Mouse (Mus musculus): ENCODE measurements around the gene Pik3r1. TPM values are rescaled to one million over a fixed set of nuclear protein-coding genes. Genes with fewer than 3 reads are reported as not detected.
A peak's percentile ranks its signal among the peaks of the same experiment; 100 is the strongest.

The Pik3r1 gene
- polyA plus RNA-seq (2015; fragmentation: Nextera tagmentation; extraction: Ambion mirVana), result 18.0 and 20.7 TPM in 2 replicates

DNA sequence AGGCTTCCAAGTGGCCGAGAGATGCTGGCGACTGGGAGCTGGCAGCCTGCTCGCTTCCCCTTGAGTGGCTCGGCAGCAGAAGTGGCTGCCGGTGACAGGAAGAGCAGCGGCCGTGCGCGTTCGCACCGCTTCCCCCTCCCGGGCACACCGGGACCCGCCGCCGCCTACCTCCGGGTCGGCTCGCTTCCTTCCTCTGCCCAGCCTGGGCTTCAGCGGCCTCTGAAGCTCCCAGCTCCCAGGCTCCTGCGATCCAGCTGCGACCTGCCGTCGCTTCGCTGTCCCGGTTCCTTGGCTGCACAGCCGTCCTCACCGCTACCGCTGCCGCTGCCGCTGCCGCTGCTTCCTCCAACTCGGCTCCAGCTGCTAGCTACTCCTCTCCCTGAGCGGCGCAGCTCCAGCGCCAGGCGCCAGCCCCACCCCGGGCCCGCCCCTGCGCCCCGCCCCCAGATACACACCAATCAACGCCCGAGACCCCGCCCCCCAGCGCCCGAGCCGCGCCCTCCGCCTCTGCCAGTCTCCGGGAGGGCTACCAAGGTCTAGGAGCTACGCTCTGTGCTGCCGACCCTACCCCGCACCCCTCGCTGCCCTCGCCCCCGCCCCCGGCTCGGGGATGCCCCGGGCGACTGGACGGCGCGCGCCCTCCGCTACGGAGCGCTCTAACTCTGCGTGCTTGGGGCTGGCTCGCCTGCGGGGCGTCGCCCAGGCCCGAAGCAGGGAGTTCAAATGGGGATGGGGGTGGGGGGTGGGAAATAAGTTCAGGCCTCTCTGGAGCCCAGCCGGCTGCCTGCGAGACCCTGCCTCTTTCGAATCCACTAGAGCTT lies at the start of gene Pik3r1:
TSS of gene Pik3r1 (minus strand) at position 409 of the 821 bp plus-strand sequence.
- H3K9ac ChIP-seq, result peak within 1 kb of the TSS; percentile 93
- H3K27me3 ChIP-seq, result no peaks in the 10 kb centered on the region
- peak within 1 kb of the TSS; percentile 79 for H3K4me3 ChIP-seq (replicated peaks)
- peak; percentile 90 for DNase-seq
- H3K27ac ChIP-seq, result peak within 1 kb of the TSS; percentile 88
- H3K9me3 ChIP-seq (replicated peaks), result no peaks in the 10 kb centered on the region
- H3K4me2 ChIP-seq, result peak within 1 kb of the TSS; percentile 99
- H3K4me1 ChIP-seq (replicated peaks), result peaks cover 68% of the 10 kb centered on the region
- H3K36me3 ChIP-seq, result no peaks in the 10 kb centered on the region
- WGBS (ENCODE audit: insufficient replicate concordance), result 1% methylated on average over 67 of the region's 76 CpGs
- peak; percentile 95 for ATAC-seq (ENCODE audit: low read depth)

GRCm38 (mm10) chr13:101813267-101813900 lies 45.4 kb upstream of the Pik3r1 start:
- Histone ChIP-seq H3K27me3 (no peaks in the 10 kb centered on the region), H3K27ac (no peak overlapping the region), H3K4me1 (replicated peaks) (no peaks in the 10 kb centered on the region), H3K9ac (no peak overlapping the region), H3K36me3 (no peaks in the 10 kb centered on the region), H3K4me3 (replicated peaks) (no peak overlapping the region), H3K9me3 (replicated peaks) (no peaks in the 10 kb centered on the region), H3K4me2 (no peak overlapping the region)
- no peak for DNase-seq
- ATAC-seq (ENCODE audit: low read depth), result no peak
- 66% methylated on average over 10 of the region's 10 CpGs for WGBS (ENCODE audit: insufficient replicate concordance)

- H3K4me2 ChIP-seq, result no peak overlapping the region
- WGBS (ENCODE audit: insufficient replicate concordance), result 64% methylated on average over 5 of the region's 5 CpGs
- no peak overlapping the region for H3K4me3 ChIP-seq (replicated peaks)
Observed at GRCm38 (mm10) chr13:101812341-101812740, 44.3 kb upstream of the Pik3r1 start.

GRCm38 (mm10) chr13:101811882-101812281 lies 43.9 kb upstream of the Pik3r1 start:
- no peaks in the 10 kb centered on the region for H3K9me3 ChIP-seq (replicated peaks)
- no peak overlapping the region for H3K4me2 ChIP-seq
- no peak overlapping the region for H3K27ac ChIP-seq
- H3K9ac ChIP-seq, result no peak overlapping the region
- ATAC-seq (ENCODE audit: low read depth), result no peak
- 54% methylated on average over 9 of the region's 9 CpGs for WGBS (ENCODE audit: insufficient replicate concordance)
- DNase-seq, result no peak
- no peaks in the 10 kb centered on the region for H3K4me1 ChIP-seq (replicated peaks)
- H3K4me3 ChIP-seq (replicated peaks), result no peak overlapping the region
- no peaks in the 10 kb centered on the region for H3K36me3 ChIP-seq
- no peaks in the 10 kb centered on the region for H3K27me3 ChIP-seq

More at GRCm38 (mm10) chr13:101812341-101812740, 44.3 kb upstream of the Pik3r1 start:
- H3K9ac ChIP-seq, result no peak overlapping the region
- no peak overlapping the region for H3K27ac ChIP-seq
- no peak for DNase-seq
- ATAC-seq (ENCODE audit: low read depth), result no peak
- no peaks in the 10 kb centered on the region for H3K4me1 ChIP-seq (replicated peaks)
- H3K27me3 ChIP-seq, result no peaks in the 10 kb centered on the region
- H3K36me3 ChIP-seq, result no peaks in the 10 kb centered on the region
- no peaks in the 10 kb centered on the region for H3K9me3 ChIP-seq (replicated peaks)

DNA sequence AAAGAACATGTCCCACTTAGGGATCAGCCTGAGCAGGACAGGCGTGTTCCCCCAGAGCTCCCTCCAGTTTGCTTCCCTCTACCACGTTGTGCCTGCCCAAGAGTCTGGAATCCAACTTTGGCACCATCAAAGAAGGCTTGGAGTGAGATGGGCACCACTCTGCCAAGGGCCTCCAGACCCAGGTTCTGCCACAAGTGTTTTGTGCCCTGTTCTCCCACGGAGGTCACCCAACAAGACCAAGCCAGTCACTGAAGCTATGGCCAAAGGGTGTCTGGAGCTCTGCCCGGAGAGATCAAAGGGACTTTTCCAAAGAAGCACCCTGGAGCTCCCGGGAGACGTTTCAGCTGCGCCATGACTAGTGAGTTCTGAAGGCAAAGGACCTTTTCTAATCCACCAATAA lies 42.6 kb upstream of the Pik3r1 start:
- Histone ChIP-seq H3K4me1 (replicated peaks) (0 out of 2 replicates have a peak, but pooled peaks cover 2% of the 10 kb centered on the region), H3K9me3 (replicated peaks) (no peaks in the 10 kb centered on the region), H3K27ac (no peak overlapping the region), H3K36me3 (no peaks in the 10 kb centered on the region), H3K9ac (no peak overlapping the region), H3K4me3 (replicated peaks) (no peak overlapping the region), H3K27me3 (no peaks in the 10 kb centered on the region), H3K4me2 (no peak overlapping the region)
- 71% methylated on average over 7 of the region's 7 CpGs for WGBS (ENCODE audit: insufficient replicate concordance)
- ATAC-seq (ENCODE audit: low read depth) (no peak), DNase-seq (no peak)

GRCm38 (mm10) chr13:101809796-101810195 lies 41.8 kb upstream of the Pik3r1 start:
- H3K4me3 ChIP-seq (replicated peaks), result no peak overlapping the region
- H3K9ac ChIP-seq, result no peak overlapping the region
- ATAC-seq (ENCODE audit: low read depth) (no peak), DNase-seq (no peak)
- no peak overlapping the region for H3K4me2 ChIP-seq
- H3K4me1 ChIP-seq (replicated peaks), result peaks cover 5% of the 10 kb centered on the region; the same call in 1 of the 2 replicates
- H3K27ac ChIP-seq, result no peak overlapping the region
- H3K9me3 ChIP-seq (replicated peaks), result no peaks in the 10 kb centered on the region
- H3K36me3 ChIP-seq, result no peaks in the 10 kb centered on the region
- WGBS (ENCODE audit: insufficient replicate concordance), result 75% methylated on average over 3 of the region's 3 CpGs
- H3K27me3 ChIP-seq, result 0 out of 2 replicates have a peak, but pooled peaks cover 2% of the 10 kb centered on the region

- 12% methylated on average over 3 of the region's 3 CpGs for WGBS (ENCODE audit: insufficient replicate concordance)
- Histone ChIP-seq H3K4me2 (no peak overlapping the region), H3K27me3 (peaks cover 40% of the 10 kb centered on the region), H3K36me3 (no peaks in the 10 kb centered on the region), H3K9me3 (replicated peaks) (no peaks in the 10 kb centered on the region), H3K4me3 (replicated peaks) (no peak overlapping the region), H3K9ac (no peak overlapping the region), H3K27ac (no peak overlapping the region), H3K4me1 (replicated peaks) (peaks cover 11% of the 10 kb centered on the region; the same call in 1 of the 2 replicates)
- ATAC-seq (ENCODE audit: low read depth), result no peak
- no peak for DNase-seq
Observed at GRCm38 (mm10) chr13:101805559-101806091, 37.6 kb upstream of the Pik3r1 start.

DNA sequence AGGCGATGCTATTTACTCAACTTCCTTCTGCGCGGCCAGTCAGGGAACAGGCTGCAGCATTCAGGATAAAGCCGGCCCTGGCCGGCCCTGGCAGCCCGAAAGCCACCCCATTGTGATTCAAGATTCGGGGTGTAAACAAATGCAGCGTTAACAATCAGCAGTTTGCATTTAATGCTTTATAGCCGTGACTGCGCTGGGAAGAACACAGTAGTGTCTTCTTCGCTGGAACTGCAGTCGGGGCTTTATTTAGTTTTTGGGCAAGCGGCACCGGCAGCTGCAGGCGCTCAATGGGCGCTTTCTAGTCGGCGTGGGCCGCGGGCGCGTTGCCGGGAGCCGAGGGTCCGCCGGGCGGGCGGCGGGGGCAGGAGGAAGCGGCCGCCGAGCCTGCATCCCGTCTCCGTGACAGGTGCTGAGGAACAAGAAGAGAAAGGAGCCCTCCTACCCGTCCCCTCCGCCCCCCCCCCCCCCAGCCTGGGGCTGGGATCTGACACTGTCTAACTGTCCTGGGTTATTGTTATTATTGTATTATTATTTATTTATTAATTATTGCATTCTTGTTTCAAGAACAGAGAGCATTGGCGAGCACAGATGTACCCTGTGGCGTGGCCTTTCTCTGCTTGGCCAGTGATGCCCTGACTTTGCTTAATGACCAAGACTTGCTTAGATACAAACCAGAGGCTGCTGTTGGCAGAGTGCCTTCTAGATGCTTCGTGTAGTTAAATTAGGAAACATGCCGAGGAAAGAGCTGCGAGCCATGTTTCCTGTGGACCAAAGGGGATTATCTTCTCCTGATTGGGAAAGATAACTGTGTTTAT lies 33.6 kb upstream of the Pik3r1 start:
- peak overlapping the region; percentile 53; the same call in 1 of the 2 replicates for H3K9ac ChIP-seq
- no peak overlapping the region for H3K27ac ChIP-seq
- 0 out of 2 replicates have a peak, but pooled peaks have one; percentile 26 for ATAC-seq (ENCODE audit: low read depth)

GRCm38 (mm10) chr13:101800833-101801371 lies 32.9 kb upstream of the Pik3r1 start:
- Histone ChIP-seq H3K9ac (no peak overlapping the region), H3K4me2 (peak overlapping the region; percentile 64), H3K27me3 (peaks cover 57% of the 10 kb centered on the region), H3K36me3 (no peaks in the 10 kb centered on the region), H3K27ac (no peak overlapping the region), H3K4me3 (replicated peaks) (peak overlapping the region; percentile 50), H3K4me1 (replicated peaks) (peaks cover 22% of the 10 kb centered on the region), H3K9me3 (replicated peaks) (no peaks in the 10 kb centered on the region)
- no peak for ATAC-seq (ENCODE audit: low read depth)
- 43% methylated on average over 10 of the region's 10 CpGs for WGBS (ENCODE audit: insufficient replicate concordance)
- DNase-seq, result no peak

More for the DNA sequence above, 33.6 kb upstream of the Pik3r1 start:
- DNase-seq, result peak; percentile 14
- H3K4me2 ChIP-seq, result peak overlapping the region; percentile 64
- H3K4me3 ChIP-seq (replicated peaks), result peak overlapping the region; percentile 50
- peaks cover 22% of the 10 kb centered on the region for H3K4me1 ChIP-seq (replicated peaks)
- H3K36me3 ChIP-seq, result no peaks in the 10 kb centered on the region
- no peaks in the 10 kb centered on the region for H3K9me3 ChIP-seq (replicated peaks)
- peaks cover 57% of the 10 kb centered on the region for H3K27me3 ChIP-seq
- WGBS (ENCODE audit: insufficient replicate concordance), result 4% methylated on average over 41 of the region's 41 CpGs

DNA sequence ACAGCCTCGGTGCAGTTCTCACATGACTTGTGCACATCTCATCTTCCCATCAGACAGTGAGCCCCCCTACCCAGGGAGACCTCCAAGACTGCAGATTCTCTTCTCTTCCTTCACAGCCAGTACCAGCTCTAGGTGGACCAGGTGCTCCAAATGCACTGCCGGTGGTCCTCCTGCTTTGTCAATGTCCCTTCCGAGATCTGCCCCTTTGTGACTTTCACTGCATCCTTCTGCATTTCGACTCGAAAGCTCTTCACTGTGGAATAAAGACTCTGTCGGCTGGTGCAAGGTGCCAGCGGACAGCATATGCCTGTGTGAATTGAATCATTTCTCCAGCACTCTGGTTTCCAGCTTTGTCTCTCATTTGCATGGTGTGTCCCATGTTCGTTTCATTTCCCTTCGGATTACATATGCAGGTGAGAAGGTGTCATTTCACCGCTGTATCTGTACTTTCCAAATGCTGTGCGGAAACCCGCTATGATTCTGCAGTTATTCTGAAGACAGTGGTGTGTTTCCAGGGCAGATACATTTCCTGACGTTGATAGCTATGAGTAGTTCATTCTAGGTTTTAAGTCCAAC lies 32.1 kb upstream of the Pik3r1 start:
- no peaks in the 10 kb centered on the region for H3K36me3 ChIP-seq
- H3K4me3 ChIP-seq (replicated peaks), result no peak overlapping the region
- H3K4me2 ChIP-seq, result no peak overlapping the region
- no peak overlapping the region for H3K27ac ChIP-seq
- H3K27me3 ChIP-seq, result peaks cover 57% of the 10 kb centered on the region
- H3K9me3 ChIP-seq (replicated peaks), result no peaks in the 10 kb centered on the region
- ATAC-seq (ENCODE audit: low read depth), result no peak
- H3K4me1 ChIP-seq (replicated peaks), result peaks cover 17% of the 10 kb centered on the region
- WGBS (ENCODE audit: insufficient replicate concordance), result 74% methylated on average over 13 of the region's 13 CpGs
- DNase-seq, result no peak
- H3K9ac ChIP-seq, result no peak overlapping the region

Data from liver, embryonic 13.5 days (tissue).